Mouse (Mus musculus): ENCODE measurements around the gene Bcan.

The Bcan gene

GRCm38 (mm10) chr3:87971489-87972202, 28.4 kb downstream of the Bcan start:
- peak; percentile 59 for DNase-seq

GRCm38 (mm10) chr3:87970939-87971488, 29.0 kb downstream of the Bcan start, which contains the start of gene Nes:
TSS of gene Nes (plus strand) at chr3:87971078.
- peak; percentile 92 for DNase-seq

GRCm38 (mm10) chr3:87970184-87970938, 29.7 kb downstream of the Bcan start:
- DNase-seq: peak; percentile 82

GRCm38 (mm10) chr3:87960586-87961191, 39.3 kb downstream of the Bcan start:
- DNase-seq: peak; percentile 99

GRCm38 (mm10) chr3:87960191-87960585, 39.8 kb downstream of the Bcan start:
- no peak for DNase-seq

- no peak for DNase-seq
These were observed 40.7 kb downstream of the Bcan start for GRCm38 (mm10) chr3:87959371-87959770.

- DNase-seq: no peak
These were observed 41.1 kb downstream of the Bcan start for GRCm38 (mm10) chr3:87958967-87959366.

- no peak for DNase-seq
These were observed 41.6 kb downstream of the Bcan start for GRCm38 (mm10) chr3:87958476-87958875.

- DNase-seq: no peak
These were observed 42.0 kb downstream of the Bcan start for GRCm38 (mm10) chr3:87958056-87958455.

GRCm38 (mm10) chr3:87952440-87952839, 47.6 kb downstream of the Bcan start:
- DNase-seq: peak; percentile 75

GRCm38 (mm10) chr3:87951946-87952345, 48.1 kb downstream of the Bcan start:
- DNase-seq: no peak

GRCm38 (mm10) chr3:87949955-87950515, 50.0 kb downstream of the Bcan start:
- peak; percentile 54 for DNase-seq

GRCm38 (mm10) chr3:87949266-87949954, 50.6 kb downstream of the Bcan start:
- peak; percentile 30 for DNase-seq

- DNase-seq: peak; percentile 63
These were observed 51.4 kb downstream of the Bcan start, which contains the start of gene Crabp2 for GRCm38 (mm10) chr3:87948378-87949265. TSS of gene Crabp2 (plus strand) at chr3:87948666.

- DNase-seq: peak; percentile 77
These were observed 52.2 kb downstream of the Bcan start for GRCm38 (mm10) chr3:87947811-87948199.

GRCm38 (mm10) chr3:87947056-87947810, 52.8 kb downstream of the Bcan start:
- DNase-seq: peak; percentile 44

GRCm38 (mm10) chr3:87946541-87946860, 53.5 kb downstream of the Bcan start:
- DNase-seq: no peak

- DNase-seq: peak; percentile 54
These were observed 54.1 kb downstream of the Bcan start for GRCm38 (mm10) chr3:87945781-87946540.

- peak; percentile 73 for DNase-seq
These were observed 55.0 kb downstream of the Bcan start for GRCm38 (mm10) chr3:87944838-87945600.
